Comparison of ENCODE assay signal across 9 mouse cellular contexts in the genomic region with DNA sequence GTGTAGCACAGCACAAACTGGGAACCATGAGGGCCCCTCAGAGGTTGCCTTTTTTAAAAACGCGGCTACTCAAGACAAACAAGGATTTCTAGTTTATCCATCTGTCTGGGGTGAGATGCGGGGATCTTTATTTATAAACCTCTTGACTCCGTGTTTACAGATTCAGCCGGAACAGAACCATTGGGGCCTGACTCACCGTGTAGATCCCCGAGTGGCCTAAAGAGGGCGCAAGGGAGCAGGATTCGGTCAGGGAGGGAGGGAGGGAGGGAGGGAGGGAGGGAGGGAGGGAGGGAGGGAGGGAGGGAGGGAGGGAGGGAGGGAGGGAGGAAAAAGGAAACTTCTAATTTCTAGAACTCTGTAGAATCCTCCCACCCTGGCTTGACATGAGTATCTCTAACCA.
DNase-seq lines count a peak whose midpoint lies in the region.
"Had no signal": no experiment of that assay in that cellular context is flagged by ENCODE, and none has a peak within 500 bp of the region (broad histone marks: within the 10 kb centered on the region; RNA-seq: fewer than 3 reads in every experiment).

No protein-coding gene starts in this region.

- peak; percentile 35 to 67 for DNase-seq in cerebellum, postnatal 14 days
- DNase-seq in cerebellum, adult 18-20 months: no peak
- peak; percentile 21 to 62 for DNase-seq in left cerebral cortex, adult 18-20 months (ENCODE audit: low spot score in 2 of 2)
- no peak for DNase-seq in left cerebral cortex, postnatal 36 days (ENCODE audit: low spot score in 2 of 2)
- DNase-seq in thymus, postnatal 14 days: peak; percentile 17
- no peak for DNase-seq in thymus, postnatal 10 days (ENCODE audit: low spot score in 2 of 2)
- DNase-seq in mesoderm, embryonic 11.5 days (ENCODE audit: low read depth, low spot score): peak; percentile 69
- DNase-seq in heart, adult 11 months: no peak
- DNase-seq: cerebellum, adult 8-10 months had no signal

- intact Hi-C loops in left cerebral cortex, postnatal 36 days (cut with DNase I): no loop called here

Comparison
In these comparisons a context has a peak if more than half of its experiments do, and no peak if none do; other contexts are left out.
1. DNase-seq: peak in cerebellum, postnatal 14 days (2 of 2), left cerebral cortex, adult 18-20 months (2 of 2), thymus, postnatal 14 days (single experiment) and mesoderm, embryonic 11.5 days (single experiment); none in cerebellum, adult 18-20 months (0 of 2), left cerebral cortex, postnatal 36 days (0 of 2), thymus, postnatal 10 days (0 of 2) and heart, adult 11 months (single experiment).